Mouse (Mus musculus) erythroblast, embryonic 14.5 days (primary cell): Measurements from ENCODE around the gene Hspb8.

Experiments used
- GATA1 ChIP-seq: IDR thresholded peaks from 2 replicates; pipeline ENCODE4 v1.6.1; 2012; ENCODE audit warnings: low read length, inconsistent platforms, mixed read lengths
- TAL1 ChIP-seq: IDR thresholded peaks from 3 replicates; pipeline ENCODE4 v1.6.1; 2012; ENCODE audit warnings: low read length, inconsistent platforms, mixed read lengths

- TF ChIP-seq TAL1 = no peak
- TF ChIP-seq GATA1 = no peak
Observed at GRCm38 (mm10) chr5:116434976-116435850, 12.5 kb upstream of the Hspb8 start.
